Mouse (Mus musculus): ENCODE measurements around the gene Fkbp7. TPM values are rescaled to one million over a fixed set of nuclear protein-coding genes. Genes with fewer than 3 reads are reported as not detected.

Gene Fkbp7
- 3.2 TPM for polyA plus RNA-seq (2017; shearing (Covaris generic))

GRCm38 (mm10) chr2:76672966-76673392, at the start of gene Fkbp7:
Fkbp7 (minus strand) TSS chr2:76673116.

GRCm38 (mm10) chr2:76674725-76675427, 2.0 kb upstream of the Fkbp7 start, which contains the start of gene Plekha3:
Plekha3 (plus strand) TSS chr2:76675281.

GRCm38 (mm10) chr2:76647883-76648570, 24.9 kb downstream of the Fkbp7 start, which contains the start of the genes Prkra and Pjvk:
Prkra (minus strand) TSS chr2:76648015.
Pjvk (plus strand) TSS chr2:76648476.

Other genes starting within 250 kb of the Fkbp7 start
- 11.5 TPM for gene Prkra, start 25.1 kb downstream of the Fkbp7 start, polyA plus RNA-seq (2017; shearing (Covaris generic))
- not detected for gene Pjvk, start 24.6 kb downstream of the Fkbp7 start, polyA plus RNA-seq (2017; shearing (Covaris generic))
- gene Plekha3, start 2.2 kb upstream of the Fkbp7 start, polyA plus RNA-seq (2017; shearing (Covaris generic)) = 6.2 TPM

All from inflammation-experienced regulatory T-cells, adult 16 weeks (primary cell).